Mouse (Mus musculus): ENCODE results near the gene Slc44a2.

DNA sequence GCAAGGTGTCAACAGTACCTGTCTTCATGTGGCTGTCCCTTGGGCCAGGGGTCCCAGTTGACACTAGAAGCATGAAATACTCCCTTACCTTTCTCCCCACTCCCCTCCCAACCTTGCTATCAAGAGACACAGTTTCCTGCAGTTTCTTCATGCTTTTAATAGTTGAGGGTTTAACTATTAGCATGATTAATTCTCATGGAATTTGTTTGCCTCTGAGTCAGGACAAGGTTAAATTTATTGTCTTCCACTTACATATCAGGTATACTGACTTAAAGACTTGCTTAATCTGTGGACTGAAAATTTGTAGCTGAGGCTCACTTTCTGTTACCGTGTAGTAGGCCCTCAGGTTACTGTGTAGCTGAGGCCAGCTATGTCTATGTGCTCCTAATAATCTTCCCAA, 13.0 kb downstream of the Slc44a2 start:
- no peak for TF ChIP-seq CTCF (IDR thresholded peaks at IDR 0.05; ENCODE audit: borderline replicate concordance, insufficient read depth, low read depth, low read length)
- no peak for TF ChIP-seq POLR2A (IDR thresholded peaks at IDR 0.05; ENCODE audit: borderline replicate concordance, insufficient read depth, low read length)

Data from cerebellum, adult 2 months (tissue).